Mouse (Mus musculus) embryonic facial prominence, embryonic 15.5 days (tissue): Measurements from ENCODE around the gene Gm17490. TPM values are rescaled to one million over a fixed set of nuclear protein-coding genes. Genes with fewer than 3 reads are reported as not detected.
"Not testable (repeated sequence)": the region's sequence is repeated elsewhere in the genome, so short reads cannot be mapped to it uniquely, and the experiment has no call there.

Source experiments
- ATAC-seq: fragments of 200-750 bp; cut with Nextera tagmentation; 2 replicates; pipeline ENCODE4 v1.8.0; 2017; ENCODE audit warnings: low read depth, moderate TSS enrichment; ENCODE audit not compliant: insufficient number of reproducible peaks, low FRiP score, low TSS enrichment
- H3K27ac ChIP-seq: fragments of 300-500 bp; sonication (generic); replicated peaks from 2 replicates; pipeline ENCODE4 v1.5.1; 2015; ENCODE audit warnings: mild to moderate bottlenecking, inconsistent platforms
- H3K27me3 ChIP-seq: fragments of 300-500 bp; sonication (generic); 2 replicates; pipeline ENCODE4 v1.6.1; 2015; ENCODE audit warnings: inconsistent platforms
- H3K36me3 ChIP-seq: fragments of 300-500 bp; sonication (generic); 2 replicates; pipeline ENCODE4 v1.6.1; 2015; ENCODE audit warnings: mild to moderate bottlenecking, inconsistent platforms
- H3K4me1 ChIP-seq: fragments of 300-500 bp; sonication (generic); 2 replicates; pipeline ENCODE4 v1.6.1; 2015; ENCODE audit warnings: inconsistent platforms
- H3K4me2 ChIP-seq: fragments of 300-500 bp; sonication (generic); replicated peaks from 2 replicates; pipeline ENCODE4 v1.6.1; 2015; ENCODE audit warnings: mild to moderate bottlenecking, inconsistent platforms
- H3K4me3 ChIP-seq: fragments of 300-500 bp; sonication (generic); replicated peaks from 2 replicates; pipeline ENCODE4 v1.5.1; 2015; ENCODE audit warnings: mild to moderate bottlenecking, inconsistent platforms
- H3K9ac ChIP-seq: fragments of 300-500 bp; sonication (generic); 2 replicates; pipeline ENCODE4 v1.6.1; 2015; ENCODE audit warnings: inconsistent platforms
- H3K9me3 ChIP-seq: fragments of 300-500 bp; sonication (generic); replicated peaks from 2 replicates; pipeline ENCODE4 v1.6.1; 2016; ENCODE audit warnings: inconsistent platforms
- WGBS: fragments of 180-500 bp; shearing (Covaris S2); methylation state at CpG from one replicate; pipeline ENCODE4 v1.1.7; 2015; 5-methylcytosine and 5-hydroxymethylcytosine counted together
- polyA plus RNA-seq: library from polyadenylated mRNA; unstranded; fragments of >200 nt; fragmentation: Nextera tagmentation; extraction: Ambion mirVana; gene quantifications from 2 replicates; pipeline ENCODE4 v1.2.1, GENCODE M21; 2015

Gene Gm17490
- polyA plus RNA-seq, 1 experiment from 2014 or later = not detected

DNA sequence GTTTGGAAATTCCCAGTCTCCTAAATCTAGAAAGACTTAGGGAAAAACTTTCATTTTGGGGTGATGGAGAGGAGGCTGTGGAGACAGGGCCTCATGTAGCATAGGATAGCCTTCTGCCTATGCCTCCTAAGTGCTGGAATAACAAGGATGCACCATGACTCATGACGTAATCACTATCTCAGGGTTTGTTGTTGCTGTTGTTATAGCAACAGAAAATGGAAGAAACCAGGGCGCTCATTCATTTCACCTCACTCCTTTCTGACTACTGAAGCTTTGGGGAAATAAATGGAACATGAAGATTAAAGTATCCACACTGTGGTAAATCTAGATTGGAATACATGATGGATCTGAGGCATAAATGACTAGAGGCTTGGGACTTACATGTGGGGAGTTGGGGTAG is 2.3 kb downstream of the Gm17490 start:
- Histone ChIP-seq H3K9ac (no peak overlapping the region), H3K27me3 (no peaks in the 10 kb centered on the region), H3K36me3 (no peaks in the 10 kb centered on the region), H3K4me3 (no peak overlapping the region), H3K4me2 (no peak overlapping the region), H3K4me1 (no peaks in the 10 kb centered on the region), H3K27ac (no peak overlapping the region), H3K9me3 (no peaks in the 10 kb centered on the region)
- no peak for ATAC-seq
- WGBS = 91% methylated on average over 2 of the region's 2 CpGs

- Histone ChIP-seq H3K4me3 (no peak overlapping the region), H3K9ac (no peak overlapping the region), H3K27ac (no peak overlapping the region), H3K4me2 (no peak overlapping the region), H3K4me1 (no peaks in the 10 kb centered on the region), H3K36me3 (no peaks in the 10 kb centered on the region), H3K27me3 (no peaks in the 10 kb centered on the region), H3K9me3 (no peaks in the 10 kb centered on the region)
- no peak for ATAC-seq
- WGBS = 77% methylated on average over 8 of the region's 8 CpGs
Observed at GRCm38 (mm10) chr2:11623173-11623572, 2.9 kb downstream of the Gm17490 start.

DNA sequence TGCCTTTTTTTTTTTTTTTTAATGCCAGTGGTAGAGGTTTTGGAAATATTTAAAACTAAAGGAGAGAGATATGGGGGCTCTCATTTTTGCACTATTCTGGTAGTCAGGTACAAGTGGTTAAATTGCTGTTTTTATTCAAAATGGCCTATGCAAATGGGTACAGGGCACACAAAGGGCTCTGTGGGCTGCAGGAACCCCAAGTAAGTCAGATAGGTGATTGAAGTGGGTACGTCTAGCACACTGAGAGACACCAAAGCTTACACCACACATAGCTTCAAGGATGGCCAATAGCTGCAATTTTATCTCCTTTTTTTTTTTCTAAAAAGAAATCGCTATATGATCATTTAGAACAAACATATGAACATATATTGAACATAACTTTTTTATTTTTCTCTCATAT is 6.5 kb downstream of the Gm17490 start:
- Histone ChIP-seq H3K27me3 (no peaks in the 10 kb centered on the region), H3K4me3 (no peak overlapping the region), H3K4me2 (no peak overlapping the region), H3K36me3 (no peaks in the 10 kb centered on the region), H3K4me1 (no peaks in the 10 kb centered on the region), H3K9ac (no peak overlapping the region), H3K9me3 (no peaks in the 10 kb centered on the region), H3K27ac (no peak overlapping the region)
- WGBS = 80% methylated on average over 2 of the region's 2 CpGs
- ATAC-seq = no peak

- H3K27me3 ChIP-seq = no peaks in the 10 kb centered on the region
- no peak overlapping the region for H3K4me3 ChIP-seq
- no peak for ATAC-seq
- no peak overlapping the region for H3K27ac ChIP-seq
- H3K4me1 ChIP-seq = no peaks in the 10 kb centered on the region
- no peak overlapping the region for H3K4me2 ChIP-seq
- whole genome bisulfite sequencing = 90% methylated on average over 9 of the region's 9 CpGs
- H3K36me3 ChIP-seq = no peaks in the 10 kb centered on the region
- H3K9ac ChIP-seq = no peak overlapping the region
- H3K9me3 ChIP-seq = no peaks in the 10 kb centered on the region
Observed at GRCm38 (mm10) chr2:11616846-11617245, 9.2 kb downstream of the Gm17490 start.

DNA sequence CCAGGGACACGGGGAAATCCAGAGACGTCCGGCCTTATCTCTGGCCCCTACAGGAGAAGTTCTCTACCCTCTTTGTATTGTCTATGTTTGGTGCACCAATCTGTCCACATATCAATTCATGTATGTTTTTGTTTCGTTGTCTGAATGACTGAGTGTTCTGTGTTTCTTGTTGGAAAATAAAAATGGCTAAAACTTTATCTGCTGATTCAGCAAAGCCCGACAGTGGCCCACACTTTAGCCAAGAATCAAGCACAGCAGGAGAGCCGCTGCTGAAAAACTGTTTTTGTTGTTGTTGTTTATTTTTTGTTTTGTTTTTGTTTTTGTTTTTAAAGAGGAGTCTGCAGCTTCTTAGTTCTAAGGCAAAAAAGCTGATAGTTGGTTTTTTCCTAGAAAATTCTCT is 13.1 kb downstream of the Gm17490 start:
- H3K9ac ChIP-seq, ATAC-seq, H3K4me1 ChIP-seq, H3K27ac ChIP-seq, H3K4me2 ChIP-seq, H3K36me3 ChIP-seq, H3K9me3 ChIP-seq, H3K4me3 ChIP-seq, H3K27me3 ChIP-seq: not testable (repeated sequence)
- WGBS = 84% methylated on average over 6 of the region's 6 CpGs

- H3K27me3 ChIP-seq, ATAC-seq, H3K27ac ChIP-seq, H3K4me2 ChIP-seq, H3K36me3 ChIP-seq, H3K4me3 ChIP-seq, H3K9ac ChIP-seq, H3K4me1 ChIP-seq, H3K9me3 ChIP-seq: not testable (repeated sequence)
- WGBS = 74% methylated on average over 4 of the region's 4 CpGs
Observed at GRCm38 (mm10) chr2:11606718-11607117, 19.3 kb downstream of the Gm17490 start.

- no peak overlapping the region for H3K9ac ChIP-seq
- no peaks in the 10 kb centered on the region for H3K27me3 ChIP-seq
- no peak for ATAC-seq
- no peaks in the 10 kb centered on the region for H3K9me3 ChIP-seq
- peaks cover 12% of the 10 kb centered on the region for H3K4me1 ChIP-seq
- peaks cover 8% of the 10 kb centered on the region; the same call in 1 of the 2 replicates for H3K36me3 ChIP-seq
- H3K4me3 ChIP-seq = no peak overlapping the region
- H3K27ac ChIP-seq = no peak overlapping the region
- H3K4me2 ChIP-seq = no peak overlapping the region
Observed at GRCm38 (mm10) chr2:11604911-11605310, 21.2 kb downstream of the Gm17490 start.

DNA sequence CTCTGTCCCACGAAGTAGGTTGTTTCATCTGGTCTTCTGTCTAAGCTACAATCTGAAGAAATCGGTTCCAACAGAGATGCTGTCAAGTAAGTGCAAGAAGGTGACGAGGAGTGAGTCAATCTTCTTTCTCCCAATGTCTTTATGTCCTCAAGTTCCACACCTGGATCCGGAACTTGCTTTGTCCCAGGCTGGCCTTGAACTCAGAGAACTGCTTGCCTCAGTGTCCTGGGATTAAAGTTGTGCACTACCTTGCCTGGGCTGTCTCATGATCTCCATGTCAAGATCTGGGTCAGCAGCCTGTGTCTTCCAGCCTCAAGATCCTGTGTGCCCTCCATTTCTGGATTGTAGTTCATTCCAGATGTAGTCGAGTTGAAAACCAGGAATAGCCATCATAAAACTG is 22.0 kb downstream of the Gm17490 start, which contains the start of gene Rbm17:
Gene Rbm17 (minus strand): TSS at position 101 of the 400 bp plus-strand sequence.
- H3K4me1 ChIP-seq = peaks cover 12% of the 10 kb centered on the region
- WGBS = 82% methylated on average over 5 of the region's 5 CpGs
- peak within 1 kb of the TSS; percentile 83 for H3K27ac ChIP-seq
- peak within 1 kb of the TSS; percentile 89 for H3K4me3 ChIP-seq
- H3K27me3 ChIP-seq = no peaks in the 10 kb centered on the region
- peak within 1 kb of the TSS; percentile 94 for H3K9ac ChIP-seq
- no peak for ATAC-seq
- peaks cover 15% of the 10 kb centered on the region for H3K36me3 ChIP-seq
- H3K9me3 ChIP-seq = no peaks in the 10 kb centered on the region
- peak within 1 kb of the TSS; percentile 34; the same call in 1 of the 2 replicates for H3K4me2 ChIP-seq

DNA sequence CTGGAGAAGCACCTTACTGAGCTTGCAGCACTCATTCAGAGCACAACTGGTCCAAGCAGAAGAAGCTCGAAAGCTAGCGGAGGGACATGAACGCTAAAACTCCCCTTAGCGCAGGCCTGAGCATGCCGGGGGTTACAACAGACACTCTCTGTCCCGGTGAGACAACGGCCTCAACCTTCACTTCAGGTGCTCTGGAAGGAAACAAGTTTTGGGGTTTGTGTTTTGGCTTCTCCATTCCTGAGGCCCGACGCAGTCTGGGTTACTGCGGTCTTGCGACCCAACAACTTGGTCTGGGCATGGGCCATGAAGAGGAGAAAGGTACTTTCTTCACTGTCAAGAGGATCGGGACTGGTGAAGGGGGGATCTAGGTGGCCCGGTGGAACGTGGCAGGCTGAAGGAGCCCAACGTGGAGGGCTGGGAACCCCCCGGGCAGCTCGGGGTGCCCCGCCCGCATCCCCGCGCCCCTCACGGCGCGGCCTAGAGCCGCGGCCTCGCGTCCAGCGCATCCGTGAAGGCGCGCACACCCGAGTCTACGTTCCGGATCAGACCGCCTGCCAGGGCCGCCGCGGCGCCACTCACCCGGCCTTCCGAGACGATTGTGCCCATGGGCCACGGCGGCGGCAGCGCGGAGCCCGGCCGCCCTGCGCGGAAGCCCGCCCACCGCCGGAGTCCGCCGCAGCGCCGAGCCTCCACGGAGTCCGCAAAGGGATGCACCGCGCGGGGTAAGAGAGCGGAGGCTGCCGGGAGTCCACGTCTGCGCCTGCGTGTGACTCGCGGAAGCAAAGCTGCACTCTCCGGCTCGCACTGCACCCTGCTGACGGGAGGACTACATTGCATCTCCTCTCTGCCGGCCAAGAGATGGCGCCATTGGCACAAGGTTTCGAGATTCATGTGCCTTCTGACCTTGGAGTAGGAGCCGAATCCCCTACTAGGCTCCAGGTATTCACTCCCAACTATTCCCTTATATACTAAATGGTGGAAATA is 23.3 kb downstream of the Gm17490 start:
- Histone ChIP-seq H3K9ac (peak overlapping the region; percentile 94), H3K4me1 (peaks cover 12% of the 10 kb centered on the region), H3K9me3 (no peaks in the 10 kb centered on the region), H3K4me3 (peak overlapping the region; percentile 89), H3K36me3 (peaks cover 27% of the 10 kb centered on the region), H3K27me3 (no peaks in the 10 kb centered on the region), H3K27ac (peak overlapping the region; percentile 83), H3K4me2 (peak overlapping the region; percentile 66)
- ATAC-seq = peak; percentile 95
- under 1% methylated on average over 78 of the region's 78 CpGs for WGBS

GRCm38 (mm10) chr2:11601795-11602194 is 24.3 kb downstream of the Gm17490 start:
- H3K4me1 ChIP-seq = peaks cover 12% of the 10 kb centered on the region
- 67% methylated on average over 6 of the region's 6 CpGs for WGBS
- peak overlapping the region; percentile 66 for H3K4me2 ChIP-seq
- ATAC-seq = no peak
- peak overlapping the region; percentile 94 for H3K9ac ChIP-seq
- no peak overlapping the region for H3K27ac ChIP-seq
- H3K4me3 ChIP-seq = peak overlapping the region; percentile 89
- H3K9me3 ChIP-seq = no peaks in the 10 kb centered on the region
- H3K27me3 ChIP-seq = no peaks in the 10 kb centered on the region
- peaks cover 37% of the 10 kb centered on the region for H3K36me3 ChIP-seq

GRCm38 (mm10) chr2:11597906-11598305 is 28.2 kb downstream of the Gm17490 start:
- no peak overlapping the region for H3K27ac ChIP-seq
- H3K4me2 ChIP-seq = no peak overlapping the region
- no peak overlapping the region for H3K9ac ChIP-seq
- 96% methylated on average over 7 of the region's 7 CpGs for WGBS
- H3K4me1 ChIP-seq = peaks cover 12% of the 10 kb centered on the region
- no peak for ATAC-seq
- H3K4me3 ChIP-seq = no peak overlapping the region
- H3K36me3 ChIP-seq = peaks cover 68% of the 10 kb centered on the region
- H3K27me3 ChIP-seq = no peaks in the 10 kb centered on the region
- H3K9me3 ChIP-seq = no peaks in the 10 kb centered on the region
